Mouse (Mus musculus) testis, postnatal 14 days (tissue): ENCODE results near the gene Ralgps1.

ENCODE experiments used
- DNase-seq: peaks from one replicate; pipeline ENCODE4 v3.0.0; 2021; ENCODE audit warnings: low spot score

Ralgps1 gene

DNA sequence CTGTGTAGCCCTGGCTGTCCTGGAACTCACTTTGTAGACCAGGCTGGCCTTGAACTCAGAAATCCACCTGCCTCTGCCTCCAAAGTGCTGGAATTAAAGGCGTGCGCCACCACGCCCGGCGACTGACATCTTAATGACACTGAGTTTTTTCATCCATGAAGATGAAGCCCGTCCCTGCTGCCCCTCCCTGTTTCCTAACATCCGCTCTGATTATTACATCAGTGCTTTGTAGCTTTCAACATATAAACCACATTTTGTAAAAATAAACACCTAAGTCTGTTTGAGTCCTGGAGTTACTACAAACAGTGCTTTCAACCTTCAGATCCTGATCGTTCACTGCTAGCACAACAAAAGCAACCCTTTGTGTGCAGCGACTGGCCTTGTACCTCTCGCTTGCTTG lies 91.5 kb downstream of the Ralgps1 start:
- DNase-seq = no peak

DNA sequence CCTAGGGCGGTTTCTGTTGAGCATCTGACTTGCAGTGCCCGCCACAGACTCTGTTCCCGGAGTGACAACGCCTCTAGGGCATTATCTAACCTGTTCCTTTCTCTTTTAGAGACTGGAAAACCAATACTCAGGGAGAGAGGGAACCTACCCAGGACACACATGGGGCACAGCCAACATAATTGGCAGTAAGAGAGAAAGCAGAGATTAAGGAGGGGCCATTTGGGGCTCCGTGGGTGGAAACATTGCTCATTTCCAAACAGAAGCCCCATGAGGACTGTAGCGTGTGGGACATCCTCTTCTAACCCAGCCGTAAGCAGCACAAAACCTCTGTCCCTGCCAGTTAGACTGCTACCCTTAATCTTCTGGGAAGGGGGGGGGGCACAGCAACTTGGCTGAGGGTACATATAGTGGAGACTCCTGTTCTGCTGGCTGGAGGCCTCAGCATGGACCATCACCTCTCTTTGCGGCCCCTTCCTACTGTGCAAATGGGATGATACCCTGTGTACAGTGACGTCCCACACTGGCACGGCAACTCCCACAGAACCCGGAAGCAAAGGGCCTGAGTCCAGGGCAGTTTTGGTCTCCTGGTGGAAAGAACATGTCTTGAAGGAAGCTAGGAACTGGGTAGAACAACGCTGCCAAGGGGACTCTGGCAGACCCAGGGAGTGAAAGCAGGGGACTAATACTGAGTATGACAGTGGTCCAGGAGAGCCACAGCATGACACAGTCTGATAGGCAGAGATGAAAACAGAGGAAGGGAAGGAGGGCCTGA lies 96.4 kb downstream of the Ralgps1 start:
- no peak for DNase-seq

DNA sequence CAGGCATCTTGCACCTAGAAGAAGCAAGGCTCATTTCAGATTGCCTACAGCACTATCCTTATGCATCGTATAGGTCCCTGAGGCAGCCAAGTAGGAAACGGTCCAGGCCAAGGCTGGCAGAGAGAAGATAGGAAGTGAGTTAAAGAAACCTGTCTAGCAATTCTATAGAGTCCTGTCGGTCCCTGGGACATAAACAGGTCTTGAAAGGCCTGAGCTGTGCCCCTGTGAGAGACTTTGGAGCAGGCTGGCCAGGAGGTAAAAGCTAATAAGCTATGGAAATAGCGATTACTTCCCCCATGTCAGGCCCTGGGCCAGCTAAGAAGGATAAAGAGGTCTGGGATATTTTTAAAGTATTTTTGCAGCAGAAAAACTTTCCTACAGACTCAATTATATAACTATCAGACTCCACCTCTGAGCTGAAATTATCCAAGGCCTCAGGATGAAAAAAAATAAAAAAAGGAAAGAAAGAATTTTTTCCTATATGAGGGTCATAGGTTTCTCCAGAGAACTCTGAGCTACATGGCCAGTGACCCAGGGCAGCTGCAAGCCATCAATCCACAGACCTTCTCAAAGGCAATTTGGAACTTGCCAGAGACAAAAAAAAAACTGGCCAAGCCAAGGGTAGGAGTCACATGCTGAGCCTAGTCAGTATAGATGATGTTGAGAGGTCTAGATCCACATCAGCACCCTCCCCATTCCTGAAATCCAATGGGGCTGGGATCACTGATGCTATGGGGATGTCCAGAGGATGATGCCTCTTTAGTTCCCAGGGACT lies 98.4 kb downstream of the Ralgps1 start:
- no peak for DNase-seq

DNA sequence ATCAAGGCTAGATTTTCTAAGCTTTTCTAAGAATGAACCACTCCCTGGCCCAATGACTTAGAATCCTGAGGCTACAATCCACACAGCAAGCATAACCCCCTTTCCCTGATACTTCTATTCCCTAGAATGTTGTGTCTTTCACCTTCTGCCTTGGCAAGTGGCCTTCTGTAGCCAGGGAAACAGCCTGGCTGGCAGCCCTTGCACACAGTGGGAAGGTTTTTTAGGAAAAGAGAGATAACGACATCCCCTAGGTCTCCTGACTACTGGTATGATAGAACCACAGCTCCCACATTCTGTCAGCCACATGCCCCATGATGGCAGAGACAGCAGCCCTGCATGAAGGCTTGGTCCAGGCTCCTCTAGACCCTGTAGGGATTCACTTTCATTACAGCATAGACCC lies 99.8 kb downstream of the Ralgps1 start:
- no peak for DNase-seq

DNA sequence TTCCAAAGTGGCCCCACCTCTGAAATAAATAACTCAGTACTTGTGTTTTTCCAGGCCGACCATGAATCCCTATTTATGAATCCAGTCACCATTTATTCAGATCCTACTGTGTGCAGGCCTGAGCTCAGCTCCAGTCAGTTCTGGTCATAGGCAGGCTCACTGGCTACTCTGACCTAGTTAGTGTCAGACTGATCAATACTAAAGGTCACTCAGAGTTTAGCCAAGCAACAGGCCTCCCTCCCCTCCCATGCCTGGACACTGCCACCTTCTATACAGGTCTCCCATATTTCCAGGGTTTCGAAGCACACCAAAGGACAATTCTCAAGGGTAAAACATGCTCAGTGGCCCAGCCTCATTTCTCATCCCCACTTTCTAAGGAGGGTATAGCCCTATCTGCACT lies 100.7 kb downstream of the Ralgps1 start:
- no peak for DNase-seq

DNA sequence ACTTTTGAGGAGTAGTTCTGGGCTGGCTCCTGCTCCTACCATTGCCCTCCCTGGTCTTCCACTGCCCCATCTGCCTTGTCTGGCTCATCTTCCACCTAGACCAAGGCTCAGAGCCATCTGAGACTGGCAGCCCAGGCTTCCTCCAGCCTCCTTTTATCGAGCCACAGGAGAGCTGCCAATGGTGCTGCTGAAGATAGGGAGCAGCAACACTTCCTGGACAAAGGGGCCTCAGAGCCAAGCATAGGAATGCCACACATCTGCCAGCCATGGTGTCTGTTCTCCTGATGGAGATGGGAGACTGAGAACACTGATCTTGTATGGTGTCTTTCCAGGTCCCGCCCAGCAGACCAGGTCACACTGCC lies 102.2 kb downstream of the Ralgps1 start:
- no peak for DNase-seq

DNA sequence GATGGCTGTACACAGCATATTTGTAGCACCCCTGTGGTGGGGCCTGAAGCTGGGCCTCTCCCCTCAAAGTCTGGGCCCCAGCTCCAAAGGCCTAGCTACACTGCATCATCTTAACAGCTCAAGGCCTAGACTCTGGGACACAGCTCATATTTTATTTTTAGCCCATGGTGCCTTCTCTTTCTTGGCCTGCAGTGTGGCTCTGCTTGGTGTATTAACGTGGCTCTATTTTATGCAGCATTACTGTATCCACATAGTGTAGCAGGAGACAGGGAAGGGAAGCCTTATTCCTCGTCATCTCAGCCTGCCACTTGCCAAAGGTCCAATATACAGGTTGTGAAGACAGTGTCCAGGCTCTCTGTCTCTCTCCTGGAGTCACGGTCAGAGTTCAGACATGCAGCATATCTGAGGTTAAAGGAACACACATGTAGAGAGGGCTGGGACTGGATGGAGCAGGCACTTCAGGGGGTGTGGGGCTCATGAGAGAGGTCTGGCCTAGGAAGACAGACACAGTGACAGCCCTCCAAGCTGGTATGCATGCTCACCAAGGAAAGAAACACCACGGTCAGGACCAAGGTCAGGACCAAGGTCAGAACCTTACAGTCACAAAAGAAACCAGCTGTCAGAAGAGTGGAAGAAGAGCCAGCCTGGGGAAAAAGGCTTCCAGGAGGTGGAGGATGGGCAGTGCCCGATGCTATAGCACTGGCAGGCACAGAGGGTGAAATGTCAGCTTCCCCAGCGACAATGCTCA lies 102.7 kb downstream of the Ralgps1 start:
- DNase-seq = no peak

DNA sequence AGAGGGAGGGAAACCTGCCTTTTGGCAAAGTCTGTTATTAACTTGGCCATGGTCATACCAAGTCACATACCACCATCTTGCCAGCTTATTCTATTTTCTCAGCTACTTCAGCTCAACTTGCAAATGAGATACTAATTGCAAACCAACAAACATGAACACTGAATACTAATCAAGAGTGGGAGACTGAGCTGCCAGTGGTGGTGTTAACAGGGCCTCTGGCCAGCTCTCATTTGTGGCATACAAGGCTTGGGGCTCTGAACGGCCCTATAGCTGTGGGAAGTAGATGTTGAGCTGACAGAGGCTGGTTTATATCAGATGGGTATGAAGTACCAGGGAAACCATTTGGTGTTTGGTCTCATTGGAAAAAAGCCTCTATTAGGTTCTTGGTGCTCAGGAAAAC lies 104.2 kb downstream of the Ralgps1 start:
- no peak for DNase-seq

DNA sequence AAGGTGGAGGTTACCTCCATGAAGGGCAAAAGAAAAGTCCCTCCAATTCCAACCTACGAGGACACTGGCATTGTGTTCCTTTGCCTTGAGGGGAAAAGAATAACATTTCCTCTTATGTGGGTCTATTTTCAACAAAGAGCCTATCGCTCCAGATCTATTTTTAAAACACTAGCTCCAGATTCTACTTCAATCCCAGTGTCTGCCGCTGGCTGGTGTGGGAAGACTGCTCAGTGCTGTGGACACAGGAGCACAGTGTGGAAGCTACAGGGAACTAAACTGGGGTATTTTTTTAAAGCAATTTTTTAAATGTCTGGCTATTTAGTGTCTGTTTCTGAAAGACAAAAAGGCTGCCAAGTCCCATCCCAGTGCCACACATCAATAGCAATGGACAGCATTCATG lies 105.5 kb downstream of the Ralgps1 start:
- DNase-seq = no peak

DNA sequence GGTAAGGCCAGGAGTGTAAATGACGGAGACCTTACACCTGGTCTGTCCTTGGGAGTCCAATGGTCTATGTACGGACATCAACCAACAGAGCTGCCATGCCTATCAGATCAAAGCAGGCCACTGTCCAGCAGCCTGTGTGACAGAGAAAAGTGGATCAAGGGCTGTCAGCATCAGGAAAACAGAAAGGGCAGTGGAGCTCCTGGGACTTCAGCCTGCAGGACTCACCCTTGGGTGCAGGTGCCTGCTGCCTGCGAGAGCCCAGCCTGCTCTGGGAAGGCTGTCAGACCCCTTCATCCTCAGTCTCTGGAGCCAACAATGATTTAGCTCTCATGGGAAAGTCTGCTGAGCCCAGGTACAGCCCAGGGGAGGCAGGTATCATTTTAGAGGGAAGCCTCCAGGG lies 109.8 kb downstream of the Ralgps1 start:
- DNase-seq = no peak

DNA sequence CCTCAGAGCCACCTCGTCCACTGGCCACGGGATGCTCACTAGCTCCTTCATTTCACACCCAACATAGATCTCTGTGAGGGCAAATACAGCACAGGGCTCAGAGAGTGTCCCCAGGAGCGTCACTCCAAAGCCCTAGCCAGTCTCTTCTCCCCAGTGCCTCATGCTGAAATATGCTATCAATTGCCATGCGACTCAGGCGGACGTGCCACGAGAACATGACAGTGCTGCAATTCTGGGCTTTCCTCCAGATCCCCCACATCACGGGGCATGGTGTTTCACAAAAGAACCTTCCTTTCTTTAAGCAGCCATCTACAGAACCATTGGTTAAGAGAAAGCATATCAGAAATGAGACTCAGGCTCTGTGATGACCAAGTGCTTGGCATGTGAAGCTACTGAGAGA lies 110.5 kb downstream of the Ralgps1 start:
- DNase-seq = no peak

DNA sequence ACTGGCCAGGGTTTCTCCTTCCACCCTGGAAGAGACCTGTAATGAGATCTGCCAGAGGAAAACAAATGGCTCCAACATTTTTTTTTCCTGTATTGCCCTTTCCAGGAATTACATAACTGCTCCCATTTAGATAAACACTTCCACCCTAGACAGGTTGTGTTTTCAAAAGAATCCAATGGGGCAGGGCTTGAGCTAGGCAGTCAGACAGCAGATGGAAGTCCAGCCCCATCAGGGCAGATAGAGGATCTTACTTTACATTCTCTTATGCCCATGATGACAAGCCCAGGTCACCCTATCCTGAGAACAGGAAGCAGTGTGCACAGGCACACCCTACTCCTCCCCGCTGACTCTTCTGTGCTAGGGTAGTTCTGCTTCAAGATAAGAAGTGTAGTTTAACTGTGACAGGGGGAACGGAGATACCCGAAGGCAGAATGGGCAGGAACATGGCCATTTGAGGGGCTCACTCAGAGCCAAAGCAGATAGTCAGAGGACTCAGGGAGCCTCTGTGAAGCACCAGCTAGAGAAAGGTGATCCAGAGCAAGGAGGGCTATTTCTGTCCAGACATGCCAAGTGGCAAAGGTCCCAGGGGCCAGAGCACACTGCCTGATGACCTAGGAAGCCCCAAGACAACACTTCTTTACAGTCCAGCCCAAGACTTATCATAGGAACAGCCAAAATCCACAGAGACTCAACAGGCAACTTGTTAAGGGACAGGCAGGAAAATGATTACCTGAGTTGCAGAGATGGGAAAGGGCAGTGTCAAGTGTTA lies 114.3 kb downstream of the Ralgps1 start:
- DNase-seq = no peak

DNA sequence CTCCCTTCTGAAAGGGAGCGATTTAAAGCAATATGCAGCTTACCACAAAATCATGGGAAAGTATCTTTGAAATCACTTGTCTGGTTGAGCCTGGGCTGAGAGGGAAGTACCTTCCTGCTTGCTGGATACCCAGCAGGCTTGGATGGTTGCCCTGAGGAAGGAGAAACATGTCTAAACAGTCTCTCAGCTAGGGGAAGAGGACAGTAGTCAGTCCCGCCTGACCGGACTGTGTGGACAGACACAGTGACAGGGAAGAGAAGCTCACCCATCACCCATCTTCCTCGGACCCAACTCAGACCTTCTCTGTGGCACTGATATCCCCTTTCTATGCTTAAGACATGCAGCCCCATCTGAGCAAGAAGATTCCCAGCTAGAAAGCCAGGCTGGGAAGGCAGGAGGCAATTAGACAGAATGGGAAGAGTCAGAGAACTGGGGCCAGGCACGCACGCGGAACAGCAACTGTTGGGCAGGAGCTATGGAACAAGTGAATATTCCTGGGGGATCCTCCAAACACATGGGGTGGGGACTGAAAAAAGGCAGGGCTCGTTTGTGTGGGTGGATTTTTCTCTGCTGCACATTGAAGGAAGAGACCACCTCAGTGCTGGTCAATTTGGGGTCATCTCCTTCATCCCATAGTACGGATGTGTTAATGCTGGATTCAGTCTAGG lies 116.8 kb downstream of the Ralgps1 start:
- DNase-seq = no peak

DNA sequence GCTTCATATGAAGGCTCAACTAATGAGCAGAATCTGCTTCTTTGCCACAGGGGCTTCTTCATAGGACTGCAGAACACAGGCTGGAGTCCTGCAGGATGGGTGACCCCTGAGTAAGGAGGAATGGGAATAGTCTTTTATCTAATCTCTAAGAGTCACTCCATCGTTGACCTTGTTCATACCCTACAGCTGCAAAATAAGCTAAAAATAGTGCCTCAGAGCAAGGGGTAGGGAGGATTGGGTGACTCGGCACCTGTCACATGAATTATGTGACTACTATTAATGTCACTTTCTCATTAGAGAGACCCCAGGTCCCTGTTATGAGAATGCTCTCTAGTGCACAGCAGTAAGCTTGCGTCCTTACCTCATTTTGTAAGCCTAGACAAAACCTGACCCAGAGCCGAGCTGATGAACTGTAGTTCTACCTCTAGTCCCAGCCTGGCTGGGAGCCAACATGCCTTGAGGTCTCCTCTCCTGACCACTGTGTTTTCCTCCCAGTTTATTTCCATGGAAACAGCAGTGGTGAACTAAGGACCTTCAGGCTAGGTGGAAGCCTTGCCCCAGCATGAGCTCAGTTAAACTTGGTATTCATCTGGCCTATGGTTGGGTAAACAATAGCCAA lies 117.6 kb downstream of the Ralgps1 start:
- DNase-seq = no peak

DNA sequence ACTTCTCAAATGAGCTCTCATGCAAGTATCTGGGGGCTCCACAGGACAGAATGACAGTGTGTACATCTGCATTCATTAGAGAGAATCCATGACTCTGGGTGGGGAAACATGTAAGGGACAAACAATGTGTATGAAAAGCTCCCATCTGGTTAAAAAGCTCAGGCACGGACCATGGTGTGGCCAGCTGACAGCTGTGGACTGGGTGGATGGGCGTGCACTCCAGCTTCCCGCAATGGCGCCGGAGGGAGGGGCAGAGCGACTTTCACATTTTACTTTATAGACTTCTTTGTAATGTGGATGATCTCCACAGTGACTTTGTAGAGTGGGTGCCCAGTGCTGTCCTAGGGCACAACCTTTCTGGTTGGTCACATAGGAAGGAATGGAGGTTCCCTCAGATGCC lies 118.5 kb downstream of the Ralgps1 start:
- no peak for DNase-seq

DNA sequence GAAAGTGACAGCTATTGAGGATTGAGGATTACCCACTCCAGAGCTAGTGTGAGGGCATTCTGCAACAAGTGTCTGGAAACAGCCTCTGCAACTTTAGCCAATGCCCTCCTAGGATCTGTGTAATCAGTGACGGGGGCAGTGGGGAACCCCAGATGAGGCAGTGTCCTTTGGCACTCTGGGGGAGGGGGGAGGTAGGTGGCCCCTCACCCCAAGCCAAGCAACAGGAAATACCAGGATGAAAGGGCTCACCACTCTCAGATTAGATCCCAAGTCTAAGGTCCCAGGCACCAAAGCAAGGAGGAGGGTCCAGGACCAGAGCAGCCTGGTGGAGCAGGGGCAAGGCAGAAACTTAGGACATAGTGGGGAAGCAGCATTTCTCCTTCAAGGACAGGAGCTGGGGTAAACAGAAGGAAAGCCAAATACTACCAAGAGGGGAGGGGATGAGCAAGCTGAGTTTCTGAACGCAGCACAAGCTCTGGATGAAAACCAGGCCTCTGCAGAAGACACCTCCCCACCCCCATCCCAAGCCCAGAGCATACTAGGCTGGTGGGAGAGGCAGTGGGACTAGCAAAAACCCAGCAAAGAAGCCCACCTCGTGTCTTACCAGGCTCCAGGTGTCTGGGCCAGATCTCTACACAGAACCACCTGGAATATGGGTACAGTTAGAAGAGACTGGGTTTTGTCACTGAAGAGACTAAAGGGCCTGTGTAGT lies 121.2 kb downstream of the Ralgps1 start:
- no peak for DNase-seq

DNA sequence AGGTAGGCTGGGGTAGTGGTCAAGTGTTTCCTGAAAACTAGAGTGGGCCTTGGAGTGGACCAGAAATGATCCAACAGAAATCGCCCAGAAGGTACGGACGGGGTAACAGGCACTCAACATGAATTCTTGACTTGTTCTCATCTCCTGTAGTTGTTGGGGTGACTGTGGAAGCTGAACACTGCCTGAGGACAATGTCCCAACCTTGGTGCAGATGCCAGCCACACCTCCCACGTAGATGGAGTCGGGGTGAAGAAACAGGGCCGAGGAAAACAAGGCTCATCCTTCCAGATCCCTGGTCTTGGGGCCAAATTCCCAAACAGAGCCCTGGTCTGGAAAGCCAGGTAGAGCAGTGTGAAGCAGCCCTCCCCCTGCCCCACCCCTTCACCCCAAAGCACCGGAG lies 122.7 kb downstream of the Ralgps1 start:
- no peak for DNase-seq

DNA sequence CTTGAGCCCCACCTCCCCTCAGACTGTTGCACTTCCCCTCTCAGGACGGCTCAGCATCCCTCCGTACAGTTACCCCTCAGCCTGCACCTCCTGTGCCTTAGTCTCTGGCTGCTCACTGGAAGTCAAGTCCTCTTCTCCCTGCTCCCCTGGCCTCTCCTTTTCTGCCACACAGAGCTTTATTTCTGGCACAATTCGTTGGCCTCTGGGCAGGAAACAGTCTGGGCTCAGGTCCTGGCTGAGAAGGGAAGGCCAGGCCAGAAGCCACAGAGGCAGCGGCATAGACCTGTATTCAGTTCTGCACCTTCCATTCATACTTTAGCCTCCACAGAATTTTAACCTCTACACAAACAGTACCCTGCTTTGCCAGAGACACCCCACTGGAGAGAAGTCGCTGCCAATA lies 124.4 kb downstream of the Ralgps1 start:
- no peak for DNase-seq

DNA sequence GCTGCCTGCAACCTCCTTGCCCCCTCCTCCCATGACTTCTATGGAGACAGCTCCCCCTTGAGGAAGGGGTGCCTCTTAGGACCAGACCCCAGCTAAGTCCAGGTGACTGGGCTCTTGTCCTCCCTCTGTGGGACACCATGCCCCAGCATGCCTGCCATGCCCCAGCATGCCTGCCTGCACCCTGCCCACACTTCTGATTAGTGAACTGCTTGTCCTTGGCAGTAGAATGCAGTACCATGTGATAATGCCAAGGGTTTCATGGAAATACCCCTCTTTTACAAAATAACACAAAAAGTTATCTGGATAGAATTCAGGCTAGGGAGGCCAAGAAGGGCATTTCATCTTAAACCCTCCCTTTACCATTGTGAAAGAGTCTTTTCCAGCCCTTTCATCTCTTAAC lies 125.9 kb downstream of the Ralgps1 start:
- peak; percentile 30 for DNase-seq

DNA sequence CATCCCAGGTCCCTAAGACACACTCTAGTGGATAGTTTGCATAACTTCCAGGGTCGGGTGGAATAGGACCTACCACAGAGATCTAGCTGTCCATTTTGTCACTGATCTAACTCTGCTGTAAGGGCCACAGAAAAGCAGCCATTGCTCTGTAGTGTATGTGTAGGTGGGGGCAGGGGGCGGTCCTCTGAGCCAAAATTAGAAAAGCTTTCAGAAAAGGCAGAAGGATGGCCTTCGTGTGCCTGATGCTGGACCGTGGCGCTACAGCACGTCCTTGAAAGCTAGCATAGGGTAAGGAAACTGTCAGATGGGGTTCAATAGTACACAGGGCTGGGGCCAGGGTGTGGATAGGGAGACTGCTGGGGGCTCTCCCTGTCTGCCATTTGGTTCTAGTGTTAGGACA lies 126.4 kb downstream of the Ralgps1 start:
- DNase-seq = no peak

DNA sequence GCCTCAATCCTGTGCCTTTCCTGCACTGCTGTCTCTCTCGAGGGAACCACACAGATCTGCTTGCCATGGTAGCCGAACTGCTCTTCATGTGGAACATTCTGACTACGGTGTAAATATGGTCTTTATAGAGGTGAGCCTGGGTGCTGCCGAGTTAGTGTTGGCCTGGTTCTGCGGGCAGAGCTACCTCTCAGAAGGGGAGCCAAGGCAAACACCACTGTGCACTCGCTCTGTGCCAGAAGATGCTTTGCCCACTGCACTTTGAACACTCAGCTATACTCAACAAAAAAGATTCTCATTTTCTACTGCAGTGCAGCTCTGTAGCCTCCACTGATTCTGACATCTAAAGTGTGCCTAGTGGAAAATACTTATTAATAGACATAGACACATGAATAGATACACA lies 133.7 kb downstream of the Ralgps1 start:
- DNase-seq = no peak
